Mouse (Mus musculus) embryonic fibroblast, embryonic 13.5 days (primary cell): ENCODE results near the gene Ephb1.

Experiments
- CTCF ChIP-seq: IDR thresholded peaks from 2 replicates; pipeline ENCODE4 v1.5.1; 2011; ENCODE audit warnings: mild to moderate bottlenecking, control low read depth, low read length, moderate library complexity, borderline replicate concordance; ENCODE audit not compliant: insufficient read depth
- POLR2A ChIP-seq: IDR thresholded peaks from 2 replicates; pipeline ENCODE4 v1.6.1; 2011; ENCODE audit warnings: low read depth, mild to moderate bottlenecking, control low read depth, low read length, moderate library complexity

DNA sequence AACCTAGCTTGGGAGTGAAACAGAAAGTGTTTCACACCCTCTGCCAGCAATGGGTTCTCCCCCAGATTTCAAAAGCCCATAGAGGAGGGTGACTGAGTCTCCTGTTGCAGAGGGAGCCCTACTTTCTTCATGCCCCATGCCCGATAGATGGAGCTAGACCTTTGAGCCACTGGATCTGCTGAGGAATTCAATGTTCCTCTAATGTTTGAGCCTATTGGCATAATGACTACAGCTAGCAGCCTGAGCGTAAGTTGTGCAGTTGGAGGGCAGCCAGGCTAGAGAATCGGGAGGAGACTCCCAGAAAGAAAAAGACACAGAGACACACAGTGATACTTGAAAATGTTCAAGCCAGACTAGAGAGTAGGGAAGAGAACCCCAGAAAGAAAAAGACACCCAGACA lies 246.5 kb downstream of the Ephb1 start:
- no peak for TF ChIP-seq POLR2A
- no peak for TF ChIP-seq CTCF
